Mouse (Mus musculus): ENCODE results near the gene Erlin1. TPM values are rescaled to one million over a fixed set of nuclear protein-coding genes. Genes with fewer than 3 reads are reported as not detected.

The Erlin1 gene
- polyA plus RNA-seq, 1 experiment, result 7.4 TPM

GRCm38 (mm10) chr19:44104393-44104792, 34.8 kb upstream of the Erlin1 start:
- 37% methylated on average over 1 of the region's 1 CpGs for WGBS
- peaks cover 3% of the 10 kb centered on the region; the same call in 1 of the 2 replicates for H3K4me1 ChIP-seq (ENCODE audit: control insufficient read depth, insufficient read depth, low read length)
- TF ChIP-seq POLR2A (IDR thresholded peaks at IDR 0.05; ENCODE audit: borderline replicate concordance, control insufficient read depth, low read depth, low read length), result no peak
- no peak for TF ChIP-seq CTCF (IDR thresholded peaks at IDR 0.05; ENCODE audit: control insufficient read depth, insufficient read depth, low read length)
- no peak overlapping the region for H3K27ac ChIP-seq (ENCODE audit: control insufficient read depth, insufficient read depth, low read depth, low read length, poor library complexity)
- H3K4me3 ChIP-seq (replicated peaks; ENCODE audit: control insufficient read depth, low read depth, low read length), result no peak overlapping the region

GRCm38 (mm10) chr19:44103001-44103400, 33.4 kb upstream of the Erlin1 start:
- no peak overlapping the region for H3K4me3 ChIP-seq (replicated peaks; ENCODE audit: control insufficient read depth, low read depth, low read length)
- H3K4me1 ChIP-seq (ENCODE audit: control insufficient read depth, insufficient read depth, low read length), result peaks cover 3% of the 10 kb centered on the region; the same call in 1 of the 2 replicates
- WGBS, result 90% methylated on average over 3 of the region's 3 CpGs
- H3K27ac ChIP-seq (ENCODE audit: control insufficient read depth, insufficient read depth, low read depth, low read length, poor library complexity), result no peak overlapping the region
- no peak for TF ChIP-seq POLR2A (IDR thresholded peaks at IDR 0.05; ENCODE audit: borderline replicate concordance, control insufficient read depth, low read depth, low read length)
- TF ChIP-seq CTCF (IDR thresholded peaks at IDR 0.05; ENCODE audit: control insufficient read depth, insufficient read depth, low read length), result no peak

GRCm38 (mm10) chr19:44100840-44101239, 31.3 kb upstream of the Erlin1 start:
- Histone ChIP-seq H3K27ac (ENCODE audit: control insufficient read depth, insufficient read depth, low read depth, low read length, poor library complexity) (no peak overlapping the region), H3K4me3 (replicated peaks; ENCODE audit: control insufficient read depth, low read depth, low read length) (no peak overlapping the region), H3K4me1 (ENCODE audit: control insufficient read depth, insufficient read depth, low read length) (peaks cover 1% of the 10 kb centered on the region; the same call in 1 of the 2 replicates)
- no peak for TF ChIP-seq CTCF (IDR thresholded peaks at IDR 0.05; ENCODE audit: control insufficient read depth, insufficient read depth, low read length)
- TF ChIP-seq POLR2A (IDR thresholded peaks at IDR 0.05; ENCODE audit: borderline replicate concordance, control insufficient read depth, low read depth, low read length), result no peak

GRCm38 (mm10) chr19:44086278-44086677, 16.7 kb upstream of the Erlin1 start:
- 89% methylated on average over 3 of the region's 3 CpGs for WGBS
- TF ChIP-seq CTCF (IDR thresholded peaks at IDR 0.05; ENCODE audit: control insufficient read depth, insufficient read depth, low read length), result no peak
- TF ChIP-seq POLR2A (IDR thresholded peaks at IDR 0.05; ENCODE audit: borderline replicate concordance, control insufficient read depth, low read depth, low read length), result no peak

GRCm38 (mm10) chr19:44080920-44081319, 11.3 kb upstream of the Erlin1 start:
- H3K4me1 ChIP-seq (ENCODE audit: control insufficient read depth, insufficient read depth, low read length), result no peaks in the 10 kb centered on the region
- WGBS, result 81% methylated on average over 2 of the region's 2 CpGs
- no peak overlapping the region for H3K27ac ChIP-seq (ENCODE audit: control insufficient read depth, insufficient read depth, low read depth, low read length, poor library complexity)
- H3K4me3 ChIP-seq (replicated peaks; ENCODE audit: control insufficient read depth, low read depth, low read length), result no peak overlapping the region
- TF ChIP-seq POLR2A (IDR thresholded peaks at IDR 0.05; ENCODE audit: borderline replicate concordance, control insufficient read depth, low read depth, low read length) (no peak), CTCF (IDR thresholded peaks at IDR 0.05; ENCODE audit: control insufficient read depth, insufficient read depth, low read length) (no peak)

More at GRCm38 (mm10) chr19:44086278-44086677, 16.7 kb upstream of the Erlin1 start:
- no peak overlapping the region for H3K27ac ChIP-seq (ENCODE audit: control insufficient read depth, insufficient read depth, low read depth, low read length, poor library complexity)
- H3K4me1 ChIP-seq (ENCODE audit: control insufficient read depth, insufficient read depth, low read length), result no peaks in the 10 kb centered on the region
- H3K4me3 ChIP-seq (replicated peaks; ENCODE audit: control insufficient read depth, low read depth, low read length), result no peak overlapping the region

GRCm38 (mm10) chr19:44080023-44080422, 10.4 kb upstream of the Erlin1 start:
- no peak for TF ChIP-seq CTCF (IDR thresholded peaks at IDR 0.05; ENCODE audit: control insufficient read depth, insufficient read depth, low read length)
- TF ChIP-seq POLR2A (IDR thresholded peaks at IDR 0.05; ENCODE audit: borderline replicate concordance, control insufficient read depth, low read depth, low read length), result no peak
- WGBS, result 84% methylated on average over 2 of the region's 2 CpGs
- Histone ChIP-seq H3K4me3 (replicated peaks; ENCODE audit: control insufficient read depth, low read depth, low read length) (no peak overlapping the region), H3K4me1 (ENCODE audit: control insufficient read depth, insufficient read depth, low read length) (no peaks in the 10 kb centered on the region), H3K27ac (ENCODE audit: control insufficient read depth, insufficient read depth, low read depth, low read length, poor library complexity) (no peak overlapping the region)

- no peak overlapping the region for H3K4me3 ChIP-seq (replicated peaks; ENCODE audit: control insufficient read depth, low read depth, low read length)
Observed at GRCm38 (mm10) chr19:44077024-44077423, 7.4 kb upstream of the Erlin1 start.

GRCm38 (mm10) chr19:44076457-44076856, 6.9 kb upstream of the Erlin1 start:
- no peak overlapping the region for H3K4me3 ChIP-seq (replicated peaks; ENCODE audit: control insufficient read depth, low read depth, low read length)
- WGBS, result 92% methylated on average over 9 of the region's 9 CpGs
- TF ChIP-seq POLR2A (IDR thresholded peaks at IDR 0.05; ENCODE audit: borderline replicate concordance, control insufficient read depth, low read depth, low read length) (no peak), CTCF (IDR thresholded peaks at IDR 0.05; ENCODE audit: control insufficient read depth, insufficient read depth, low read length) (no peak)
- H3K4me1 ChIP-seq (ENCODE audit: control insufficient read depth, insufficient read depth, low read length), result no peaks in the 10 kb centered on the region
- no peak overlapping the region for H3K27ac ChIP-seq (ENCODE audit: control insufficient read depth, insufficient read depth, low read depth, low read length, poor library complexity)

More at GRCm38 (mm10) chr19:44077024-44077423, 7.4 kb upstream of the Erlin1 start:
- 75% methylated on average over 4 of the region's 4 CpGs for WGBS
- Histone ChIP-seq H3K4me1 (ENCODE audit: control insufficient read depth, insufficient read depth, low read length) (no peaks in the 10 kb centered on the region), H3K27ac (ENCODE audit: control insufficient read depth, insufficient read depth, low read depth, low read length, poor library complexity) (no peak overlapping the region)
- no peak for TF ChIP-seq POLR2A (IDR thresholded peaks at IDR 0.05; ENCODE audit: borderline replicate concordance, control insufficient read depth, low read depth, low read length)
- no peak for TF ChIP-seq CTCF (IDR thresholded peaks at IDR 0.05; ENCODE audit: control insufficient read depth, insufficient read depth, low read length)

GRCm38 (mm10) chr19:44074986-44075385, 5.4 kb upstream of the Erlin1 start:
- 81% methylated on average over 11 of the region's 11 CpGs for WGBS
- Histone ChIP-seq H3K27ac (ENCODE audit: control insufficient read depth, insufficient read depth, low read depth, low read length, poor library complexity) (no peak overlapping the region), H3K4me1 (ENCODE audit: control insufficient read depth, insufficient read depth, low read length) (no peaks in the 10 kb centered on the region), H3K4me3 (replicated peaks; ENCODE audit: control insufficient read depth, low read depth, low read length) (no peak overlapping the region)
- TF ChIP-seq CTCF (IDR thresholded peaks at IDR 0.05; ENCODE audit: control insufficient read depth, insufficient read depth, low read length) (no peak), POLR2A (IDR thresholded peaks at IDR 0.05; ENCODE audit: borderline replicate concordance, control insufficient read depth, low read depth, low read length) (no peak)
